In genomic region chr7:118256740-118257139, GRCm38 (mm10) we compare ENCODE assay signal across 19 mouse cellular contexts. TPM values are rescaled to one million over a fixed set of nuclear protein-coding genes. Genes with fewer than 3 reads are reported as not detected.
DNase-seq lines count a peak whose midpoint lies in the region; ATAC-seq and TF ChIP-seq lines count a peak whose summit lies in the region.
"Had no signal": no experiment of that assay in that cellular context is flagged by ENCODE, and none has a peak within 500 bp of the region (broad histone marks: within the 10 kb centered on the region; RNA-seq: fewer than 3 reads in every experiment).

No protein-coding gene starts in this region.

- no peak for ATAC-seq in liver, embryonic 11.5 days (replicated peaks; ENCODE audit: low FRiP score)
- peak; percentile 17 for ATAC-seq in inflammation-experienced regulatory T-cells, adult 6 months
- ATAC-seq: forebrain, embryonic 13.5 days; forebrain, postnatal 0 days; hindbrain, postnatal 0 days; intestine, embryonic 15.5 days; Patski had no signal

- no peaks in the 10 kb centered on the region for H3K79me2 ChIP-seq in liver, adult 2 months (ENCODE audit: control insufficient read depth, insufficient read depth, low read length)

- WGBS in liver, adult 2 months = 93% methylated on average over 6 of the region's 6 CpGs
- WGBS in liver, embryonic 11.5 days = 79% methylated on average over 6 of the region's 6 CpGs

- H3K27me3 ChIP-seq in liver, adult 2 months (ENCODE audit: control insufficient read depth, insufficient read depth, low read length) = no peaks in the 10 kb centered on the region
- H3K27me3 ChIP-seq in liver, embryonic 11.5 days (replicated peaks; ENCODE audit: control insufficient read depth, insufficient read depth, low read length) = no peaks in the 10 kb centered on the region
- H3K27me3 ChIP-seq: forebrain, embryonic 13.5 days; heart, embryonic 15.5 days; hindbrain, embryonic 13.5 days; intestine, embryonic 15.5 days; Patski had no signal

- H3K9me3 ChIP-seq in liver, embryonic 11.5 days (ENCODE audit: control insufficient read depth, low read length) = no peaks in the 10 kb centered on the region
- H3K9me3 ChIP-seq: embryonic facial prominence, embryonic 10.5 days; forebrain, embryonic 13.5 days; heart, embryonic 15.5 days; hindbrain, embryonic 13.5 days; intestine, embryonic 15.5 days had no signal

- H3K27ac ChIP-seq in gastrocnemius, adult 2 months = peak overlapping the region; percentile 35; the same call in 1 of the 2 replicates
- H3K27ac ChIP-seq in liver, adult 2 months (replicated peaks; ENCODE audit: insufficient read depth, low read depth, low read length) = no peak overlapping the region
- no peak overlapping the region for H3K27ac ChIP-seq in liver, embryonic 11.5 days (ENCODE audit: low read depth, low read length)
- H3K27ac ChIP-seq: embryonic facial prominence, embryonic 10.5 days; forebrain, embryonic 13.5 days; heart, embryonic 15.5 days; hindbrain, embryonic 13.5 days; hindbrain, postnatal 0 days; intestine, embryonic 15.5 days had no signal

- no peak for TF ChIP-seq CTCF in gastrocnemius, adult 2 months (IDR thresholded peaks at IDR 0.05)
- TF ChIP-seq CTCF in liver, adult 2 months (IDR thresholded peaks at IDR 0.05; ENCODE audit: low read depth, low read length) = no peak

- H3K4me1 ChIP-seq in liver, adult 2 months (ENCODE audit: control insufficient read depth, insufficient read depth, low read length) = peaks cover 5% of the 10 kb centered on the region; the same call in 1 of the 2 replicates
- peaks cover 4% of the 10 kb centered on the region; the same call in 1 of the 2 replicates for H3K4me1 ChIP-seq in liver, embryonic 11.5 days (replicated peaks; ENCODE audit: control insufficient read depth, insufficient read depth, low read length)
- H3K4me1 ChIP-seq: forebrain, embryonic 13.5 days had no signal

- intact Hi-C loops in gastrocnemius, adult 2 months (cut with DNase I) = no loop called here
- intact Hi-C loops in heart, postnatal 10 days (cut with DNase I) = no loop called here

- DNase-seq in gastrocnemius, adult 2 months = no peak
- DNase-seq in gastrocnemius, postnatal 10 days = no peak
- peak; percentile 28 to 47 for DNase-seq in heart, postnatal 10 days
- DNase-seq in heart, adult 8-10 months (ENCODE audit: low spot score) = no peak
- peak; percentile 35 for DNase-seq in liver, adult 2 months (ENCODE audit: extremely low read depth, low read depth, low spot score)
- no peak for DNase-seq in liver, embryonic 11.5 days (ENCODE audit: low spot score)
- DNase-seq: adrenal gland, postnatal 14 days; cerebellum, adult 18-20 months; cerebellum, postnatal 10 days; forebrain, postnatal 0 days; gastrocnemius, postnatal 36 days had no signal

- H3K4me2 ChIP-seq in liver, embryonic 11.5 days = no peak overlapping the region
- H3K4me2 ChIP-seq: forebrain, embryonic 13.5 days; heart, embryonic 15.5 days; hindbrain, embryonic 13.5 days; intestine, embryonic 15.5 days had no signal

- H3K4me3 ChIP-seq in gastrocnemius, adult 2 months = no peak overlapping the region
- H3K4me3 ChIP-seq in liver, adult 2 months (ENCODE audit: insufficient read depth, low read depth, low read length) = no peak overlapping the region
- H3K4me3 ChIP-seq in liver, embryonic 11.5 days (ENCODE audit: low read depth, low read length) = no peak overlapping the region
- H3K4me3 ChIP-seq: embryonic facial prominence, embryonic 10.5 days; forebrain, embryonic 13.5 days; heart, embryonic 15.5 days; hindbrain, embryonic 13.5 days; intestine, embryonic 15.5 days had no signal

- TF ChIP-seq POLR2A in liver, adult 2 months (IDR thresholded peaks at IDR 0.05; ENCODE audit: extremely low read depth, insufficient read depth, low read length) = no peak

- no peaks in the 10 kb centered on the region for H3K36me3 ChIP-seq in liver, adult 2 months (ENCODE audit: control insufficient read depth, insufficient read depth, low read length)
- H3K36me3 ChIP-seq in liver, embryonic 11.5 days (ENCODE audit: control insufficient read depth, insufficient read depth, low read length) = no peaks in the 10 kb centered on the region
- H3K36me3 ChIP-seq: embryonic facial prominence, embryonic 10.5 days; heart, embryonic 15.5 days; hindbrain, embryonic 13.5 days; intestine, embryonic 15.5 days had no signal

- no peak overlapping the region for H3K9ac ChIP-seq in liver, adult 2 months (ENCODE audit: low read depth, low read length)
- H3K9ac ChIP-seq in liver, embryonic 11.5 days (ENCODE audit: low read depth, low read length) = no peak overlapping the region
- H3K9ac ChIP-seq: forebrain, embryonic 13.5 days; forebrain, postnatal 0 days; heart, embryonic 15.5 days; hindbrain, embryonic 13.5 days; intestine, embryonic 15.5 days had no signal

RNA-seq across cellular contexts. Expression of gene Smg1, which starts 13.3 kb away (rescaled TPM):
- total RNA-seq in gastrocnemius, adult 2 months (2021) = 10 to 100 TPM; 31.1 to 32.6 TPM
- total RNA-seq in gastrocnemius, postnatal 10 days (2021) = 10 to 100 TPM; 27.1 to 36.2 TPM
- total RNA-seq in heart, postnatal 10 days (2021) = 10 to 100 TPM; 52.3 to 57.2 TPM
- 10 to 100 TPM; 28.8 to 35.6 (median 30.2) TPM for total RNA-seq in heart, adult 8-10 months (2022)
- 27.9 and 33.3 TPM in 2 replicates for total RNA-seq in liver, adult 2 months (2014; rRNA removed)
- 5.5 and 5.7 TPM in 2 replicates for polyA plus RNA-seq in liver, adult 2 months (2012; rRNA removed)
- 14.2 and 14.9 TPM in 2 replicates for polyA plus RNA-seq in liver, embryonic 11.5 days (2014; fragmentation: Nextera tagmentation; extraction: Ambion mirVana)
- 10 to 100 TPM; 19.5 to 33.9 (median 33.0) TPM for polyA plus RNA-seq in inflammation-experienced regulatory T-cells, adult 6 months (2017; shearing (Covaris generic))

Comparison
In these comparisons a context has a peak if more than half of its experiments do, and no peak if none do; other contexts are left out.
1. DNase-seq: peak in heart, postnatal 10 days (2 of 2) and liver, adult 2 months (single experiment); none in gastrocnemius, adult 2 months (single experiment), gastrocnemius, postnatal 10 days (single experiment), heart, adult 8-10 months (single experiment) and liver, embryonic 11.5 days (single experiment).